Mouse (Mus musculus) c-Kit-negative CD71-positive TER-119-positive erythroid progenitor cells, embryonic 14.5 days (primary cell): Measurements from ENCODE around the gene Taar6.

Source experiments
- DNase-seq: peaks from one replicate; pipeline ENCODE4 v3.0.0-alpha.2; 2013; ENCODE audit warnings: low read depth, low spot score

Gene Taar6

GRCm38 (mm10) chr10:23985546-23985945 is at the start of gene Taar6:
TSS of gene Taar6 (minus strand) at chr10:23985646.
- no peak for DNase-seq

GRCm38 (mm10) chr10:24031347-24031746 is 45.9 kb upstream of the Taar6 start:
- no peak for DNase-seq

GRCm38 (mm10) chr10:24026922-24027321 is 41.5 kb upstream of the Taar6 start, which contains the start of gene Taar7d:
TSS of gene Taar7d (plus strand) at chr10:24027222.
- DNase-seq = no peak

GRCm38 (mm10) chr10:24008143-24008542 is 22.7 kb upstream of the Taar6 start:
- DNase-seq = no peak

- DNase-seq = no peak
Measured at GRCm38 (mm10) chr10:24007034-24007433, 21.6 kb upstream of the Taar6 start.

GRCm38 (mm10) chr10:24006442-24006841 is 21.0 kb upstream of the Taar6 start:
- no peak for DNase-seq

GRCm38 (mm10) chr10:23999639-24000038 is 14.2 kb upstream of the Taar6 start, which contains the start of gene Taar7b:
TSS of gene Taar7b (plus strand) at chr10:23999939.
- no peak for DNase-seq

GRCm38 (mm10) chr10:23993381-23993780 is 7.9 kb upstream of the Taar6 start, which contains the start of gene Taar7a:
TSS of gene Taar7a (minus strand) at chr10:23993481.
- no peak for DNase-seq

- DNase-seq = no peak
Measured at GRCm38 (mm10) chr10:23986419-23986818, 973 bp upstream of the Taar6 start.

- no peak for DNase-seq
Measured at GRCm38 (mm10) chr10:23978901-23979705, 6.3 kb downstream of the Taar6 start.

GRCm38 (mm10) chr10:23977958-23978357 is 7.5 kb downstream of the Taar6 start:
- no peak for DNase-seq

- no peak for DNase-seq
Measured at GRCm38 (mm10) chr10:23971256-23971655, 14.2 kb downstream of the Taar6 start.

- no peak for DNase-seq
Measured at GRCm38 (mm10) chr10:23970656-23971165, 14.7 kb downstream of the Taar6 start, which contains the start of gene Taar5. TSS of gene Taar5 (plus strand) at chr10:23970706.

GRCm38 (mm10) chr10:23964921-23965610 is 20.4 kb downstream of the Taar6 start:
- no peak for DNase-seq

- DNase-seq = no peak
Measured at GRCm38 (mm10) chr10:23963444-23963843, 22.0 kb downstream of the Taar6 start.

GRCm38 (mm10) chr10:23960444-23960915 is 25.0 kb downstream of the Taar6 start, which contains the start of gene Taar4:
TSS of gene Taar4 (plus strand) at chr10:23960494.
- no peak for DNase-seq

GRCm38 (mm10) chr10:23959071-23959470 is 26.4 kb downstream of the Taar6 start:
- no peak for DNase-seq

- DNase-seq = no peak
Measured at GRCm38 (mm10) chr10:23951714-23952113, 33.7 kb downstream of the Taar6 start.

GRCm38 (mm10) chr10:23949508-23950005 is 35.9 kb downstream of the Taar6 start, which contains the start of gene Taar3:
TSS of gene Taar3 (plus strand) at chr10:23949558.
- DNase-seq = no peak

- no peak for DNase-seq
Measured at GRCm38 (mm10) chr10:23948026-23948425, 37.4 kb downstream of the Taar6 start.

GRCm38 (mm10) chr10:23942465-23942864 is 43.0 kb downstream of the Taar6 start:
- peak; percentile 16 for DNase-seq

GRCm38 (mm10) chr10:23938312-23938711 is 47.1 kb downstream of the Taar6 start, which contains the start of gene Taar2:
TSS of gene Taar2 (plus strand) at chr10:23938572.
- no peak for DNase-seq
